Mouse (Mus musculus): ENCODE results near the gene Cers5.
"Not testable (repeated sequence)": the region's sequence is repeated elsewhere in the genome, so short reads cannot be mapped to it uniquely, and the experiment has no call there.

Cers5 gene

GRCm38 (mm10) chr15:99708176-99708575 lies 64.5 kb downstream of the Cers5 start:
- no peak for DNase-seq (ENCODE audit: extremely low spot score)

- DNase-seq (ENCODE audit: extremely low spot score): peak; percentile 55
Measured at GRCm38 (mm10) chr15:99705440-99706048, 67.1 kb downstream of the Cers5 start, which contains the start of gene Gm17349. Gene Gm17349, minus strand, starts transcription at chr15:99705490.

- no peak for DNase-seq (ENCODE audit: extremely low spot score)
Measured at GRCm38 (mm10) chr15:99704881-99705280, 67.8 kb downstream of the Cers5 start.

- DNase-seq (ENCODE audit: extremely low spot score): no peak
Measured at GRCm38 (mm10) chr15:99704041-99704681, 68.5 kb downstream of the Cers5 start.

- DNase-seq (ENCODE audit: extremely low spot score): no peak
Measured at GRCm38 (mm10) chr15:99703676-99704040, 69.0 kb downstream of the Cers5 start.

GRCm38 (mm10) chr15:99703104-99703503 lies 69.6 kb downstream of the Cers5 start:
- DNase-seq (ENCODE audit: extremely low spot score): no peak

GRCm38 (mm10) chr15:99701999-99702900 lies 70.4 kb downstream of the Cers5 start, which contains the start of gene Smarcd1:
Gene Smarcd1, plus strand, starts transcription at chr15:99702129.
- peak; percentile 99 for DNase-seq (ENCODE audit: extremely low spot score)

GRCm38 (mm10) chr15:99701640-99701998 lies 71.1 kb downstream of the Cers5 start:
- not testable (repeated sequence) for DNase-seq (ENCODE audit: extremely low spot score)

GRCm38 (mm10) chr15:99700219-99701106 lies 72.2 kb downstream of the Cers5 start:
- no peak for DNase-seq (ENCODE audit: extremely low spot score)

GRCm38 (mm10) chr15:99699715-99700114 lies 73.0 kb downstream of the Cers5 start:
- no peak for DNase-seq (ENCODE audit: extremely low spot score)

- DNase-seq (ENCODE audit: extremely low spot score): no peak
Measured at GRCm38 (mm10) chr15:99698533-99699085, 74.1 kb downstream of the Cers5 start.

GRCm38 (mm10) chr15:99697309-99697708 lies 75.4 kb downstream of the Cers5 start:
- no peak for DNase-seq (ENCODE audit: extremely low spot score)

- DNase-seq (ENCODE audit: extremely low spot score): no peak
Measured at GRCm38 (mm10) chr15:99691976-99692375, 80.7 kb downstream of the Cers5 start.

GRCm38 (mm10) chr15:99690924-99691323 lies 81.8 kb downstream of the Cers5 start:
- no peak for DNase-seq (ENCODE audit: extremely low spot score)

- peak; percentile 68 for DNase-seq (ENCODE audit: extremely low spot score)
Measured at GRCm38 (mm10) chr15:99688712-99689111, 84.0 kb downstream of the Cers5 start.
